Mouse (Mus musculus): ENCODE data around the gene Polr3b.

DNA sequence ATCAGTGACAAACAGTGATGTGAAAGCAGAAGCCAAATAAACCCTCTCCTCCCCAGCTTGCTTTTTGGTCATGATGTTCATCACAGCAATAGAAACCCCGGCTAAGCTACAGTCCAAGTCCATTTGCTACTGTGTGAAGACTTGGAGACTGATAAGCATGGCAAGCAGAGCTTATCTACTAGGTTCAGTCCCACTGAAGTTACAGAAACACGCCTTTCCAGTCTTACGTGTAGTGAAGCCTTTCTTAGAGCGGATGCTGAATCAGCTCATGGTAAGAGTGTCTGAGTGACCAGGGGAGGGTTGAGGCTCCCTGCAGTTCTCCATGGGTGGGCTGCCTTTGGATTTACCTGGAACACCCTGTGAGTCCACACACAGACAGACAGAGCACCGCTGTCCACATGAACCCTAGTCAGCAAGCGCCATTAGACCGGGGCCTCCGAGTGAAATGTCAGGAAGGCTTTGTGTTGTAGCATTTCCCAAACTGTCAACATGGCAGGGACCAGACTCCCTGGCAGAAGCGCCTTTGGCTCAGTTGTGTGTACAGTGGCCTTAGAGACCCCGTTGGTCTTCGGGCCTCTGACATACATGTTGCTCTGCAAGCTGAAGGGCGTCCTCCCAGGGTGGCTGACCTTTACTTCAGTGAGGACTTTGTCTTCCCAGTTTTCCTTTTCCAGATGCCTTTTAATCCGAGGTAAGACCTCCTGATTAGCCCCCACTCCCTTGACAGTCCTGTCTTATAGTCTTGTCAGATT lies 78.3 kb downstream of the Polr3b start:
- no peak for TF ChIP-seq CTCF (conservative IDR thresholded peaks at IDR 0.05; ENCODE audit: low read length)
- no peak for TF ChIP-seq NANOG (IDR thresholded peaks at IDR 0.05; ENCODE audit: borderline replicate concordance, low read length)
